Mouse (Mus musculus) forebrain, embryonic 16.5 days (tissue): Measurements from ENCODE around the gene Eif4h. TPM values are rescaled to one million over a fixed set of nuclear protein-coding genes. Genes with fewer than 3 reads are reported as not detected.
A peak's percentile ranks its signal among the peaks of the same experiment; 100 is the strongest.

ENCODE experiments used
- ATAC-seq: fragments of 200-750 bp; cut with Nextera tagmentation; 2 replicates; pipeline ENCODE4 v1.8.0; 2017; ENCODE audit warnings: mild to moderate bottlenecking, moderate library complexity
- H3K27ac ChIP-seq: fragments of 300-500 bp; sonication (generic); 2 replicates; pipeline ENCODE4 v1.5.1; 2014; ENCODE audit warnings: low read length, control low read depth
- H3K27me3 ChIP-seq: fragments of 300-500 bp; sonication (generic); replicated peaks from 2 replicates; pipeline ENCODE4 v1.6.1; 2014; ENCODE audit warnings: low read length; ENCODE audit not compliant: control insufficient read depth, insufficient read depth
- H3K36me3 ChIP-seq: fragments of 300-500 bp; sonication (generic); 2 replicates; pipeline ENCODE4 v1.6.1; 2014; ENCODE audit not compliant: control insufficient read depth, insufficient read depth
- H3K4me1 ChIP-seq: fragments of 300-500 bp; sonication (generic); replicated peaks from 2 replicates; pipeline ENCODE4 v1.6.1; 2014; ENCODE audit warnings: low read length; ENCODE audit not compliant: control insufficient read depth, insufficient read depth
- H3K4me2 ChIP-seq: fragments of 300-500 bp; sonication (generic); 2 replicates; pipeline ENCODE4 v1.6.1; 2014; ENCODE audit warnings: mild to moderate bottlenecking, low read length, control low read depth
- H3K4me3 ChIP-seq: fragments of 300-500 bp; sonication (generic); replicated peaks from 2 replicates; pipeline ENCODE4 v1.5.1; 2014; ENCODE audit warnings: mild to moderate bottlenecking, low read length, control low read depth
- H3K9ac ChIP-seq: fragments of 300-500 bp; sonication (generic); replicated peaks from 2 replicates; pipeline ENCODE4 v1.6.1; 2014; ENCODE audit warnings: low read depth, low read length, control low read depth
- H3K9me3 ChIP-seq: fragments of 300-500 bp; sonication (generic); 2 replicates; pipeline ENCODE4 v1.6.1; 2016; ENCODE audit warnings: low read length; ENCODE audit not compliant: control insufficient read depth
- WGBS: fragments of 180-500 bp; shearing (Covaris S2); extraction: QIAGEN DNeasy Blood & Tissue Kit; methylation state at CpG from one replicate; pipeline ENCODE4 v1.1.7; 2014; 5-methylcytosine and 5-hydroxymethylcytosine counted together
- polyA plus RNA-seq: library from polyadenylated mRNA; unstranded; fragments of >200 nt; fragmentation: Nextera tagmentation; extraction: Ambion mirVana; gene quantifications from 2 replicates; pipeline ENCODE4 v1.2.1, GENCODE M21; 2015

The Eif4h gene
- polyA plus RNA-seq, 1 experiment from 2014 or later = 405 TPM

- Histone ChIP-seq H3K27ac (no peak overlapping the region), H3K9ac (no peak overlapping the region), H3K4me2 (no peak overlapping the region), H3K4me3 (no peak overlapping the region), H3K9me3 (no peaks in the 10 kb centered on the region), H3K4me1 (no peaks in the 10 kb centered on the region), H3K36me3 (no peaks in the 10 kb centered on the region), H3K27me3 (no peaks in the 10 kb centered on the region)
- 90% methylated on average over 11 of the region's 11 CpGs for WGBS
- ATAC-seq = no peak
Observed at GRCm38 (mm10) chr5:134604376-134604775, 34.9 kb downstream of the Eif4h start.

- no peak overlapping the region for H3K4me3 ChIP-seq
- peaks cover 15% of the 10 kb centered on the region for H3K36me3 ChIP-seq
- no peaks in the 10 kb centered on the region for H3K4me1 ChIP-seq
- H3K27ac ChIP-seq = no peak overlapping the region
- H3K27me3 ChIP-seq = no peaks in the 10 kb centered on the region
- H3K4me2 ChIP-seq = no peak overlapping the region
- no peaks in the 10 kb centered on the region for H3K9me3 ChIP-seq
- no peak overlapping the region for H3K9ac ChIP-seq
- no peak for ATAC-seq
- WGBS = 75% methylated on average over 10 of the region's 10 CpGs
Observed at GRCm38 (mm10) chr5:134597711-134598110, 41.6 kb downstream of the Eif4h start.

GRCm38 (mm10) chr5:134593093-134593492 is 46.2 kb downstream of the Eif4h start:
- 82% methylated on average over 9 of the region's 9 CpGs for WGBS
- ATAC-seq = no peak

GRCm38 (mm10) chr5:134592026-134592581 is 47.2 kb downstream of the Eif4h start:
- Histone ChIP-seq H3K9me3 (no peaks in the 10 kb centered on the region), H3K27ac (no peak overlapping the region), H3K4me2 (no peak overlapping the region), H3K36me3 (peaks cover 15% of the 10 kb centered on the region; the same call in 1 of the 2 replicates), H3K4me1 (no peaks in the 10 kb centered on the region), H3K4me3 (no peak overlapping the region), H3K27me3 (no peaks in the 10 kb centered on the region), H3K9ac (no peak overlapping the region)
- no peak for ATAC-seq
- 91% methylated on average over 11 of the region's 11 CpGs for WGBS

More at GRCm38 (mm10) chr5:134593093-134593492, 46.2 kb downstream of the Eif4h start:
- H3K9me3 ChIP-seq = no peaks in the 10 kb centered on the region
- no peak overlapping the region for H3K4me2 ChIP-seq
- H3K9ac ChIP-seq = no peak overlapping the region
- H3K27me3 ChIP-seq = no peaks in the 10 kb centered on the region
- peaks cover 19% of the 10 kb centered on the region for H3K36me3 ChIP-seq
- H3K27ac ChIP-seq = no peak overlapping the region
- H3K4me3 ChIP-seq = no peak overlapping the region
- no peaks in the 10 kb centered on the region for H3K4me1 ChIP-seq

- peaks cover 9% of the 10 kb centered on the region; the same call in 1 of the 2 replicates for H3K36me3 ChIP-seq
- WGBS = 95% methylated on average over 3 of the region's 3 CpGs
Observed at GRCm38 (mm10) chr5:134589900-134590299, 49.4 kb downstream of the Eif4h start.

GRCm38 (mm10) chr5:134584798-134585197 is 54.5 kb downstream of the Eif4h start:
- H3K4me2 ChIP-seq = no peak overlapping the region
- H3K27me3 ChIP-seq = no peaks in the 10 kb centered on the region
- WGBS = 90% methylated on average over 5 of the region's 5 CpGs
- H3K9me3 ChIP-seq = no peaks in the 10 kb centered on the region
- H3K4me3 ChIP-seq = no peak overlapping the region
- ATAC-seq = no peak
- H3K4me1 ChIP-seq = peaks cover 9% of the 10 kb centered on the region
- H3K36me3 ChIP-seq = no peaks in the 10 kb centered on the region
- no peak overlapping the region for H3K27ac ChIP-seq
- H3K9ac ChIP-seq = no peak overlapping the region

More at GRCm38 (mm10) chr5:134589900-134590299, 49.4 kb downstream of the Eif4h start:
- H3K4me2 ChIP-seq = no peak overlapping the region
- no peaks in the 10 kb centered on the region for H3K9me3 ChIP-seq
- H3K27me3 ChIP-seq = no peaks in the 10 kb centered on the region
- H3K4me1 ChIP-seq = no peaks in the 10 kb centered on the region
- ATAC-seq = no peak
- H3K27ac ChIP-seq = no peak overlapping the region
- no peak overlapping the region for H3K9ac ChIP-seq
- no peak overlapping the region for H3K4me3 ChIP-seq

- H3K4me3 ChIP-seq = no peak overlapping the region
- H3K9me3 ChIP-seq = no peaks in the 10 kb centered on the region
- H3K27ac ChIP-seq = no peak overlapping the region
- H3K36me3 ChIP-seq = no peaks in the 10 kb centered on the region
- no peak overlapping the region for H3K9ac ChIP-seq
- H3K4me1 ChIP-seq = peaks cover 9% of the 10 kb centered on the region
- no peak overlapping the region for H3K4me2 ChIP-seq
- ATAC-seq = no peak
- 75% methylated on average over 3 of the region's 3 CpGs for WGBS
- no peaks in the 10 kb centered on the region for H3K27me3 ChIP-seq
Observed at GRCm38 (mm10) chr5:134583884-134584213, 55.4 kb downstream of the Eif4h start.

GRCm38 (mm10) chr5:134583006-134583883 is 56.0 kb downstream of the Eif4h start:
- peaks cover 9% of the 10 kb centered on the region for H3K4me1 ChIP-seq
- H3K9ac ChIP-seq = peak overlapping the region; percentile 79
- no peaks in the 10 kb centered on the region for H3K9me3 ChIP-seq
- H3K36me3 ChIP-seq = no peaks in the 10 kb centered on the region
- H3K4me2 ChIP-seq = peak overlapping the region; percentile 83
- 28% methylated on average over 15 of the region's 15 CpGs for WGBS
- H3K27me3 ChIP-seq = no peaks in the 10 kb centered on the region
- peak overlapping the region; percentile 98 for H3K4me3 ChIP-seq
- no peak overlapping the region for H3K27ac ChIP-seq
- ATAC-seq = no peak

- no peaks in the 10 kb centered on the region for H3K9me3 ChIP-seq
- peak overlapping the region; percentile 98 for H3K4me3 ChIP-seq
- peaks cover 9% of the 10 kb centered on the region for H3K4me1 ChIP-seq
- H3K27me3 ChIP-seq = no peaks in the 10 kb centered on the region
- peak overlapping the region; percentile 79 for H3K9ac ChIP-seq
- H3K27ac ChIP-seq = no peak overlapping the region
- no peaks in the 10 kb centered on the region for H3K36me3 ChIP-seq
- H3K4me2 ChIP-seq = peak overlapping the region; percentile 83
- ATAC-seq = peak; percentile 96
- 10% methylated on average over 22 of the region's 30 CpGs for WGBS
Observed at GRCm38 (mm10) chr5:134582221-134582907, 56.9 kb downstream of the Eif4h start.
